Mouse (Mus musculus) kidney, postnatal 36 days (tissue): ENCODE measurements at regions not wholly inside any gene's neighbourhood (a gene's known extent, or its start where the extent isn't known, plus 50 kb on each side); places are given as distances from the start of the nearest gene placed in this dataset.

ENCODE experiments used
- DNase-seq, 2 experiments: peaks; one replicate each; pipeline ENCODE4 v3.0.0; 2021 to 2022; ENCODE audit warnings: mixed read lengths in 2 of 2

DNA sequence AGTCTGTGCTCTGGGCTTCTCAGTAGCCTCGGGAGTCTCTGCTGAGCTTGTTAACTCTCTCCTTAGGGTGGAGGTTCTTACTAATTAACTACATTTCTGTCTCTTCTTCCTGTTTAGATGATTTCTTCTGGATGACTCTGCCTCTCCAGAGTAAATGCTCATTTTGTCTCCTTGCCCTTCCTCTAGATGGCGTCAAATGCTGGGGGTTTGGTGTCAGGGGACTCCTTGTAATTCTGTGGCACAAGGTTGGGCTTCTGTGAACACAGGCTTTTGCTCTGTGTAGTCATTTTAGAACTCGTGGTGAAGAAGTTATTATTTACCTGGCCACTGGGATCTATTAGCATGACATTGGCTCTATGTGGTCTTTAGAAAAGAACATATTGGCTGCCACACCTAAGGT, 298.4 kb downstream of the Ndfip2 start:
- DNase-seq: peak in 1 of 2 experiments; percentile 15

DNA sequence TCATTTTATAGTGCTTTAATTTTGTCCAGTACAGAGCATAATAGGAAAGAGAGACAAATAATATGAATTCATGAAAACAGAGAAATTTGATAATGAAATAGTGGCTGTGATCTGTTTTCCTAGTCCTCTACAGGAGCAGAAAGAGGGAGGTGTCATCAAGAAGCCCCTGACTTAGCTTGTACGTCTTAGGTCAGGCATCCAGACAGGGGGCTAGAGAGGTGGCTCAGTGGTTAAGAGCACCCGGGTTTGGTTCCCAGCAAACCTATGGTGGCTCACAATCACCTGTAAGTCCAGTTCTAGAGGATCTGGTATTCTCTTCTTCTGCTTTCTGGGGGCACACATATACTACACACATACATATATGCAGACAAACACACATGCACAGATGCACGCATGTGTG, 285.7 kb downstream of the Ndfip2 start:
- DNase-seq: no peak

DNA sequence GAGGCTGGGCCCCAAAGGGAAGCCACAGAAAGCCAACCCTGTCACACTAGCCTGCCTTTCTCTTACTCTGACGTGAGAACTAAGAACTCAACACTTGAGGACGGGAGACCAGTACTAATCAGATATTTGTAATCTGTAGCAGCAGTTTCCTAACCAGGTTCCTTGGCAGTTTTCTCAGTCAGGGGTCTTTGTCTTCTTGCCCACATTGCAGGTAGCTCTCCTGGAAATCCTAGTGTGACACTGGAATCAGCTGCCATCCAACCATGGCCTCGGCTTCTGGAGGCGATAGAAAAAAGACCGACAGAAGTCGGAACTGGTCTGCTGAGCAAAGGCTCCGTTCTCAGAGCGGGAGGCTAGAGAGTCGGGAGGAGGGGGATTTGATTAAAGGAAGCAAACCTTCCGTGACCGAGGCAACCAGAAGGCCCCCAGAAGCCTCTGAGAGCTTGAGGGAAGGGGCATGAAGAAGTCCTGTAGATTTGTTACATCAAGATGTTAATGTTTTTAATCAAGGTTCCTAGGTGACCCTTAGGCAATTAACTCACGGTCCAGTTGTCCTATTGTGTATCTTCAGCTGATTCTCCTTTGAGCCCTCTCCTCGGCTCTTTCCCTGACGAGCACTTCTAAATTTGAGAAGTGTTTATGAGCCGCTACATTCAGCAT, 284.2 kb downstream of the Ndfip2 start:
- DNase-seq: no peak

DNA sequence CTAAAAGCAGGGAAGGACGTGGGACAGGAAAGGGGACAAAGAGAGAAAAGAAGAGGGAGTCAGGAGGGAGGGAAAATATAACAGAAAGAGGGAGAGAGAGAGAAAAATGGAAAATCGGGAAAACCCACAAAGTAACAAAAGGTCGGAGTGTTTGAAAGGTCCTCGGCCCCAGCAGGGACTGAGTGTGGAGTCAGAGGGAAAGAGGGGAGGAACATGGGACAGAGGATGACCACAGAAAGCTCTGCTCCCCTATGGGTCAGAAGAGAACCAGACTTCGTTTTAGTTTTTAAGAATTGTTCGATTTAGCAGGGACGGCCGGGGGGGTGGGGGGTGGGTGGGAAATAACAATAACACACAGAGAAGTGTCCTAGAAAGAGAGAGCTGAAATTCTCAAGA, 283.7 kb downstream of the Ndfip2 start:
- DNase-seq: no peak

DNA sequence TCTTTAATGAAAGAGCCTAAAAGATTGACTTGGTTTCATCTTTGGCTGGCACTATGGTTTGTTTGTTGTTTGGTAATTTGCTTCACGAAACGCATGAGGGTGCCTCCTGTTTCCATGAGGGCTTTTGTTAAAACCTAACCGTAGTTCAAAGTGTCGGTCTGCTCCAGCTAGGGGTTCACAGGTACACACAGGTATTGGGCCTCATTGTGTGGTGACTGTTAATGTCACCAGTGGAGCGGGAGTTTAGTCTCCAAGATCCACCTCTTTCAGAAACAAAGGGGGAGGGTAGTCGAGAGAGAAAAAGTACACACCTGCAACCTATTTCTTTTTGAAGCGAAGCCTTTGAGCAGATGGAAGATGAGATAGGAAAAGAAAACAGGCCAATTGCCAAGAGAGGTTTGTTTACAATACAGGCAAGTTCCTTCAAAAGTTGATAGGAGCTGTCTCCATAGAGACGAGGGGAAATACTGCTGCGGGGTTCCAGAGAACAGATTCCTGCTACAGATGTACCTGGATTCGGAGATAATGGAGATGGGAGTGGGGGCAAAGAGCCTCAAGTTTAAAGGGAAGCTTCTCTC, 273.9 kb downstream of the Ndfip2 start:
- no peak for DNase-seq

DNA sequence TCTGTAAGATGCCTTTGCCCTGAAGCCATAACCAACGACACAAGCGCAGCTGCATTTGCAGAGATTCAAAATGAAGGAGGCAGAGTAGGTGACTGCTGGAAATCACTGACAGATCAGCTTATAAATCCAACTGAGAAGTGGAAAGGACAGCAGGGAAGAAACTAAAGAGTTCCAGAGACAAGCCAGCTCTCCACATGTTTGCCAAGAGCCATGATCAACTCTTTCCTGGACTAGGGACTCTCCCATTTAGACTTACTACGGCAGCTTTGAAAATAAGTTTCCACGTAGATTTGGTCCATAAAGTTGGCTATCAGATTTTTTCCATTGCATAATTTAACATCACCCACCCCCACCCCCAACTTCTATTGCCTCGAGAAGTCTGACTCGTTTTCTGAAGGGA, 269.7 kb downstream of the Ndfip2 start:
- DNase-seq: no peak

DNA sequence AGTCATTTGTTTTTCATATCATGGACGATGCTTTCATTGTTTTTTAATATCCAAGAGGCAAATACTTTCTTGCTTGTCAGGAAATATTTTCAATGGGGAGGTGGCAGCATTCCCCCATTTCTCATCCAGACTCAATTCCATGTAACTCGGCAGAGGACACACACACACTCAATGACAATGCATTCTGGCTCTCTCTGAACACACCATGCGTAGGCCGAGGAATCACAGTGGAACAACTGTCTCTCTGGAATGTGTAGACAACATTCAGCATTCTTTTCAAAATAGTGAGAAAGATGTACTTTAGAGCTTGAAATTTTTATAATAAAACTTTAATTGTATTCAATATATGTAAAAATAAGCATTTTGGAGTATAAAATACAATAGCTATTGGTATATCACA, 265.5 kb downstream of the Ndfip2 start:
- no peak for DNase-seq

DNA sequence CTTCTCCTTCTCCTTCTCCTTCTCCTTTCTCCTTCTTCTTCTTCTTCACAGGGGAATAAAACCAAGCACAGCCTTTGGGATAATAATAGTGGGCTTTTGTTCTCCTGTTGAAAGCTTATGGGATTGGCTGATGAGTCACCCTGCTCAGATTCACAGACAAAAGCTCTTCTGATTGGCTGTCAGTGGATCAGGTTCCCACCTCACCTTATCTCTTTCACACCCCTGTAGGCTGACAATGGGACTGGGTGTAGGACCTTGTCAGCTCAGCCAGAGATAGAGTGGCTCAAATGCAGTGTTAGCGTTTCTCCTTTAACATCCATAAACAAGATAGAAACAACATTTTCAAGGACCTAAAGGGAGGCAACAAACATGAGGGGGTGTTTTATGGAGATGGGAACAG, 263.9 kb downstream of the Ndfip2 start:
- DNase-seq: no peak

DNA sequence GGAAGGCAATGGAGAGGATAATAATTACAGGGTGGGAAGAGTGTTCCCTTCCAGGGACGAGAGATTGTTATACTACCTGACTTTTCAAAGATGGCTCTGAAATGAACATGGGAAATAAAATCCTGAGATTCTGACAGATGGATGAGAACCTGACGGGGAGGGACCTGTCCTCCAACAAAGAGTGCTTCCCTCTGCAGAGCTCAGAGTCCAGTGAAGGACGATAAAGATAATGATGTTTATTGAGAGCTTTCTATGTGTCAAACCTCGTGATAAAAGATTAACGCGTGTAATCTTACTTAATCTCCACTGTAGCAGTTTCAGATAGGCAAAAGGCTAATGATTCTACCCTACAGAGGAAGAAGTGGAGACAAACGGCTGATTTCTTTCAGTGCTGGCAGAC, 260.3 kb downstream of the Ndfip2 start:
- no peak for DNase-seq

DNA sequence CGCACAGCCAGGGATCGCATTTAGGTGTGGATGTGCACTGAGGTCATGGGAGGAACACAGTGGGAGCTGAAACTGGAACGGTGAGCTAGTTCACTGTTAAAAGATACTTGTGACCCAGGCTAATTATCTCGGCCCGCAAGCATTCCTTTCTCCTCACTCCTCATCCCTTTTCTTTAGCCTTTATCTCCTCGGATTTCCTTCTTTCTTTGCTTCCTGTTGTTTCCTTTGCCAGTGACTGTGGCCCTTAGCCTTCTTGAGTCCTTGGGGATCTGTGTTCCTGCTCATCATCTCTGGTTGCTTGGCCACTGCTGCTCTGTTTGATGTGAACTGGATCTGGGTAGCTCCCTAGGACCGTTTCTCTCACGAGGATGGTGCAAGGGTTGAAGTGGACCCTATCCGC, 256.0 kb downstream of the Ndfip2 start:
- DNase-seq: no peak

DNA sequence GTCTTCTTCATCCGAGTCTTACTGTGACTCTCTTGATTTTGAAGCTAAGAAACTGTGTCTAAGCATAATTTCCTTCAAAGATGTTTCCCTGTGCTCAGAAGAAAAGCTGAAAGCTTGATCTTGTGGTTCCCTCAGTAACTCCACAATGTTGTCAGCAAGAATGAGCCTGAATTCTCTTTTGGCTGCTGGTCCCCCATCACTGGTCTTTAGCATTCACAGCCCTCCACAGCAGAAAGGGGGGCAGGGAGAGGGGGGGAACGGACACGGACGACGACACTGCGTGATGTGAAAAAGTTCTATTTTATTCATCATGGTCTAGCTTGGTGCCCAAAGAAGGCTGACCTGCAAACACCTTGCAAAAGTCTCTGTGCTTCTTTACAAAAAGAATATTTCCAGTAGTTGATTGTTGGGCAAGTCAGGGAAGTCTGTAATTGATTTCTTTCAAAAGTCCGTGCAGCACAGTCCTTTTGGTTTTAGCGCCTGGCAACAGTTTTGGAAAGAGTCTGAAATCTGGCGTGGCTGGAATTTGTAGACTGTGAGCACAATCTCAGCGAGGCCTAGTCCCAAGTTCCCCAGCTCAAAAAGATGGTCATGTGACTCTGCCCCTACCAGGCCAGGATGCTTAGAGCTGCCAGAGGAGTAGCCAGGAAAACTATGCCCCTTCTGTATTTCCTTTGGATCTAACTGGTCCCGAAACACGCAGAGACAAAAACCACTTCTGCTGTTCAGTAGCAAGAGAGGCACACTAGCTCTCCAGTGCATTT, 254.7 kb downstream of the Ndfip2 start:
- DNase-seq: no peak

DNA sequence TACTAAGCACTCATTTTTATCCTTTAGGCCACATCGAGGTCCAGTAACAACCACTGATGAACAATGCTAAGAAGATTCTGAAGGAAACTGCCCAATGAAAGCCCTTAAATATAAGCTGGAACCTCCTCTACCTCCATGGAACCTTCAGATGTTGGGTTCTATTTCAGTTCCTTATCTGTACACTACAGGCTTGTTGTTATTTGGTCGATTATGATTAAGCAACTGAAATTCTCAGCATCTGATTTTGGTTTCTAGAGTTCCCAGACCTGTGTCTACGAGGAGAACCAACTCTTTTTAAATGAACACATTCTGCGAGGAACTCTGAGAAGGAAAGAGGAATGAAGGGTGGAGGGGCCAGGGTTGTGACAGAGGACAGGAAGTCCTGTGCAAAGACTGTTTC, 253.5 kb downstream of the Ndfip2 start:
- DNase-seq: no peak

DNA sequence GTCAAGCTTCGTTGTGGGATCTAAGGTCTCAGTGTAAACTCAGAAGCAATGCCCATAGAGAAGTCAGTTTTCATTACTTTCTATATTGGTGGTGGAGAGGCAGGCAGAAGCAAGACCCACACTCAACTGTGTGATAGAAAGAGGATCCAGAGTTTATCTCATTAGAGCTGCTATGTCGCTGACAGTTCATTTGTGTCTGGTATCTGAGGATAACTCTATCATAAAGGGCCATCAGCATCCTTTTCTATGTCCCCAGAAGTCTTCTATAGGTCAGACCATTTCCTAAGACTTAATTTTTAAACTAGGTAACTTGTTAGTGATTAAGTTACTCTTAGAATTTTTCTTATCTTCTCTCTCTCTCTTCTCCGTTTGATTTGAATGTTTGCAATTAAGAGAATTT, 252.8 kb downstream of the Ndfip2 start:
- no peak for DNase-seq

DNA sequence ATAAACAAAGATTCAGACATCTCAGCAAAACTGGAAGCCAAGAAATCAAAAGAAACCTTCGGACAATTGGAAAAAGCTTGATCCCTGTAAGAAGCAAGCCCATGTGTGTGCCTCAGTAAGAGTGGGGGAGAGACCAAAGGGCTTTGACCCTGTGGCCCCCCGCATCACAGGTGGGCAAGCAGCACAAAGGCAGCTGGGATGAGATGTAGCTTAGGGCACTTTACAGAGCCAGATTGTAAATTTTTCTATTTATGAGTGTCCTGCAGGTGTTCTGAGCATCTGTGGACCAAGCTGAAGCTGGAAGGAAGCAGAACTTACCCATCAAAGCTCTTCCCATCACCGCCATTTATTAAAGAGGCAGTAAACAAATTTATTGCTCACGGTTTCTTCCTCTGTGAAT, 246.9 kb downstream of the Ndfip2 start:
- no peak for DNase-seq

DNA sequence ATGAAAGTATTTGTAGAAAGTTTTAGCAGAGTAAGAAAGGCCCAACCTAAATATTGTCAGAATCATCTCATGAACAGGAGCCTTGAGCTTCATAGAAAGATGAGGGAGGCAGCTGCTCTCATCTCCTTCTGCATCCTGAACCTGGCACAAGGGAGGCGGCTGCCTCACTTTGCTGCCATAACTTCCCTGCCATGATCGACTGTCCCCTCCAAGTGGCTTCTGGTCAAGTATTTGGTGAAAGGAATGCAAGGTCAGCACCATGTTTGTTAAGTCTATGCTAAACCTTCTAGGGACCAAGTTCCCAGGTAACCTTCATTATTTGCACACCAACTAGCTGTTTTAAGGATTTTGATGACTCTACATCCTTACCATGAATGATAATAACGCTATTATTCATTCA, 246.0 kb downstream of the Ndfip2 start:
- DNase-seq: no peak

DNA sequence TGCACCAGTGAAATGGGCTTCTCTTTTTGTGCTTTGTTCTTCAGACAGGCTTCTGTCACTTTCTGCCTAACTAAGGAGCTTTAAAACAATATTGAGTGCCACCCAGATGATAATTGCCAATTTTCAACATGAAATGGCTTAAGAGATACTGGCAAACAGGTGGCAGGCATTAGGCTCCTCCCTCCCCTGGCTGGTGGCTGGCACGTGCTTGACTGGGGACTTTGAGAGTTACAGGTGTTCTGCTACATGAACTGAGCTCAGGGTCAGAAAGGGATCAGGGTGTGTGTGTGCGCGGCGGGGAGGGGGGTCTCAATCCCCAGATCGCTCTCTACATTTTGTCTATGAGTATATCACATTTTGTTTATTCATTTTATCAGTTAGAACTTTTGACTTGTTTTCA, 245.4 kb downstream of the Ndfip2 start:
- no peak for DNase-seq

DNA sequence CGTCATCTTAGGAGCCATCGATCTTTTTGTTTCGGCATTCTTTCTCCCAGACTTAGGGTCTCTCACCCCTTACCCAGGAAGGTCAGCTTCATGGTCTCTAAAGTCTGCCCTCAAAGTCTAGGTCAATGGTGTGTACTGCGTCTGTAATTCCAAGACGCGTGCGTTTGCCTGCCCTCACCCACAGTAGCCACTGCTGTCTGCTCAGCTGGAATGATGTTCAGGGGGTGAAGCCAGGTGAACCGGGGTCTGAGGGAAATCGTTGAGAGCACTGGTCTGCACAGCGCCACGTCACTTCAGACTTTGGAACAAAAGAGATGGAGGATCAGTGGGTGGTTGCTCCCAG, 244.2 kb downstream of the Ndfip2 start:
- no peak for DNase-seq

DNA sequence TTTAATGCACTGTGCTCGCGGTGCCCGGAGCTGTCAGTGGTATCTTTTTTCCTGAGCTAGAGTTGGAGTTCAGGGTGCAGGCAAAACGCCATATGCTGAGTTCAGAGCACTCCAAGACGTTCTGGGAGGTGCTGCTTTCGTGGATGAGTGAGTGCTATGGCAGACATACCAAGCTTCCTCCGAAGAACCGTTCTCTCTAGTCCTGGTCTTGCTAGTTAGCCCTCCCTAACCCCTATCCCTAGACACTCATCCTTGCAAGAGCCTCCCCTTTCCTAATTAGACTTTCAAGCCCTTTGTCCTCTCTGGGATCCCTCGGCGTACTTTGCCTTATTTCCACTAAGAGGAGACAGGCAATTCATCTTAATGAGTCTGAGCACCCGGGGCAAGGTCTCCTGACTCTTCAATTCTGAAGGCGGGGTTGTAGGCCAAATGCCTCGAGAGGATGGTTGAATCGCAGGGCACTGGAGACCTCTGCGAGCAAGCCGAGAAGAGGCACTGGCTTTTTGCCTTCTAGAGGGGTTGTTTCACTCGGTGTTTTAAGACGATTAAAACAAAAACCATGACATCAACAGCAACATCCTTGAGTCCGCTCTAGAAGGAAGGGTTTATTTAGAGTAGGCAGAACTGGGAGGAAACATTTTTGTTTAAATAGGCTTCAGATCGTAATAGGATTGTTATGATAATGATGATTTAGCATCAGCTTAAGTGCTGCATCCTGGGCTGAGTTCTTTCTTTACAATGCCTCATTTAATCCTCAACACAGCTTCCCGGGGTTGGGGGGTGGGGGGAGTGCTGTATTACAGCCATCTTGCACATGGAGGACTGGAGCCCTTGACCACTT, 243.6 kb downstream of the Ndfip2 start:
- peak; percentile 51 to 55 for DNase-seq

DNA sequence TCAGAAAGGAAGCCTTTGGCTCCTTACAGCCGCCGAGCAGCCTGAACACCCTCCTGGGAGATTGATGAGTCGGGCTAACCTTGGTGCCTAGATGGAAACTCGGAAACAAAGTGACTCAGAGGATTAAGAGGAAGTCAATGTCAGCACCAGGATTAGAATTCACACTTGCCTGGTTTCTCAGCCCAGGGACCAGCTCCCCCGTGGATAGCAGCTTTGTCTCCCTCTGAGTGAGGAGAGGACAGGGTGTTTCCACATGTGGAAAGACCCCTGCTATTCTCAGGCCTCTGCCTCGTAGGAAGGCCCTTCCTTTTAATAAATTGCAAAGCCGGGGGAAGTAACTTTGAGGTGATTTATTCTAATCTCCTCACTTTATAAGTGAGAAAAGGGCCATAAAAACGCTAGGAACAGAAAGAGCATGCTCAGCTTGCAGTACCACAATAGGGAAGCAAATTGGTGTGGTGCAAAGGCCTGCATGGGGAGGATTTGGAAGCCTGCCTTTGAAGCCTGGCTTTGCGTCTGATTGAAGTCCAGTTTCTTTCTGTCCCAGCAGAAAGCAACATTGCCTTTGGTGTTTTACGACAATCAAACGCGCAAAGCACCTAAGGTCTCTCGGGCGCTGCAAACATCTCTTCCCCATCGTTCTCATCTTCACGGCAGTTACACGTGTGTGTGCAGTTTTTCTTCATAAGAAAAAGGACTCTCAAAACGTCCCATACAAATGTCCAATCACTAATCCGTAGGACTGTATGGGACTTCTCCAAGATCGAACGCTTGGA, 242.8 kb downstream of the Ndfip2 start:
- peak; percentile 30 to 40 for DNase-seq

DNA sequence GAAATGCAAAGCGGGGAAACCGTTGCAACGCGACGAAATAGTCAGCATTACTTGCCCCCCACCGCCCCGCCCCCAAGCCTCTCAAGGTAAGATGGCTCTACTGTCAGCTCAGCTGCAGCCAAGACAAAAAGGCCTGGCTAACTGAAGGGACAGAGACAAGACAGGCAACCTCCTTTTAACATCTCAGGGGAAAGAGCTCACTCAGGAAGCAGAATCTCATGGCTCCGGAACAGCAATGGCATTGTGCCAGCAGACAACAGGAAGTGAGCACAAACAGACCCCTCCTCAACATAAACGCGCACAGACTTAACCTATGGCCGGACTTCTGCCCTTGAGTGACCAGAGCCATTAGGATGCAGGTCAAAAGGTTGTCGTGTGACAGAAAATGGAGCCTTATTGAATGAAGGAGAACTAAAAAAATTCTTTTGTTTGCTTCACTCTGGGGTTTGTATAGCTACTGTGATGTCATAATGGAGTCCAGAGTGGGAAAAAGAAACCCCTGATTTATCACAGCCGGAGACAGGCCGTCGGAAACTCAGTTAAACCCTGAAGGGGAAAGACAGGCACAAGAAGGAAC, 241.0 kb downstream of the Ndfip2 start:
- peak; percentile 26 to 48 for DNase-seq

DNA sequence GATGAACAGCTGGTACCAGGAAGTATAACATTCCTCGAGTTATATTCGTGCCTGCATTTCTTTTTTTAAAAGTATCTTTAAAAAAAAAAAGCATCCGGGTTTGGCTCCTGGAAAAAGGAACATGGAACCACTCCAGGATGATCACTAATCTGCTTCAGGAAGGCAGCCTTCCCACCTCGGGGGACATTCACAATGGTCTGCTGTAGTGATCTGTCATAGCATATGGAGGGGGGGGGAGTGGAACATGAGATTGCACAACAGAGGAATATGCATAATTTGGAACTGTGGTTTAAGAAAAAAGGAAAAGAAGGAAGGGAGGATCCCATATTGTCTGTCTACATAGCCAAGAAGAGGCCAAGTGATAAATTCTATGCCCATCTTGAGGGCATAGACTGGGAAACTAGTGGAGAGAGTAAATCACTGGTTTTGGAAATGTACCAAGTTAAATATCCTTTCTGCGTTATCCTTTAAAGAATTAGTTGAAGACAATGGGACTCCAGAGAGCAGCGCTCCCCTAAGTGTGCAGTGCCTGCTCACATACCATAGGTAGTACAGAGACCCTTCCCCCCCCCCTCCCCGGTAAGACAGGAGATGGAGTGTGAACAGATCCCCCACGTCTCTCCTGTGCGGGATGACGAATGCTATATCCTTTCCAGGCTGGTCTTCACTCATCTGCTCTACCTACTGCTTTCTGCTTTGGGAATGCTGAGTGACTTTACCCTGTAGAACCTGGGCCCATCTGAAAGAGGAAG, 240.0 kb downstream of the Ndfip2 start:
- no peak for DNase-seq

DNA sequence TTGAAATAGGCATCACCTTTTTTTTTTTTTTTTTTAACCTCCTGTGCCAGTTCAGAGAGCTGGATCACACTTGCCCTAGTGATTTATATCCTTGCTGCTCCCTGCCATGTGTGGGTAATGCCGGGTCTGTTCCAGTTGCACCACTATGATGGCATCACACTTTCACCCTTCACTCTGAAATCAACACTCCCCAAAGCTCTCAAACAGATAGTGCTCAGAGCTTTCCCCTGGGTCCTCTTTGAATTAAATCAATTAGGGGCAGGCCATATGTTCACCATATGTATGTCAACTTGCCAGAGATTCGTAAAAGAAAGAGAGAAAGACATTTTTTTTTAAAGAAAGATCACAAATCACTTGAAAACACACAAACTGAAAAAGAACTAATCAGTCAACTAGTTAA, 236.8 kb downstream of the Ndfip2 start:
- no peak for DNase-seq
